8 mouse cellular contexts compared by ENCODE assay signal in the genomic region with DNA sequence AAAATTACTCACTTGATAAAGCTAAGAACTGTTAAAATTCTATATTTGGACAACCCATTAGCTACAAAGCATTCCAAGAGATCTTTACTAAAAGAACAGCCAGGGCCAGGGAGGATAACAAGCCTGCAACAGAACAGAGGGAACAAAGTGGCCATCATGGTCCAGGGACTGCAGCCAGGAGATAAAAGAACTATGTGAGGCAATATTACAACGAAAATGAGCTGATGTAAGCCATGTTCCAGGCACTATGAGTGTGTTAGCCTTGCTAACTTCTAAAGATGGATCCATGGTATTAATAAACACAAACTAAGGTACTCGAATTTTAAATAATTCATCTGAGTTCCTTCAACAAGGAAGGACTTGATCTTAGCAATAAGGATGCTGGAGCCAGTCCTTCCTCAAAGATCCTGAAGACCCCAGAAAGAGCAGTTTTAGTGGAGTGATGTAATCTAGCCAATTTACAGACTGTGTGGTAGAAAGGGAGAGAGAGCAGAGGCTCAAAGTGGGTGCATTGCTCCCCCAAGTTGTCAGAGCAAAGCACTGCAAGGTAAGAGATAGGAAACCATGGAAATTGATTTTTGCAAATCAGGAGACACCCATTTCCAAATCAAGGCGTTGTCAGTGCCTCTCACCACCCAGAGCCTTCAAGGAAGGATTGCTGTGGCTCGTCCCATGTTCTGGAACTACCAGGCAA. TPM values are rescaled to one million over a fixed set of nuclear protein-coding genes. Genes with fewer than 3 reads are reported as not detected.
DNase-seq lines count a peak whose midpoint lies in the region; ATAC-seq and TF ChIP-seq lines count a peak whose summit lies in the region.

No protein-coding gene starts in this region.

- WGBS in kidney, embryonic 16.5 days, result 54% methylated on average over 4 of the region's 4 CpGs
- 30% methylated on average over 4 of the region's 4 CpGs for WGBS in heart, postnatal 0 days

- H3K27me3 ChIP-seq in kidney, embryonic 16.5 days (ENCODE audit: insufficient read depth, low read length), result no peaks in the 10 kb centered on the region
- H3K27me3 ChIP-seq in E14TG2a.4 (ENCODE audit: insufficient read depth, low read length), result no peaks in the 10 kb centered on the region
- no peaks in the 10 kb centered on the region for H3K27me3 ChIP-seq in heart, postnatal 0 days (ENCODE audit: control insufficient read depth, insufficient read depth, low read length)

- H3K4me2 ChIP-seq in kidney, embryonic 16.5 days (replicated peaks; ENCODE audit: low read depth, low read length), result no peak overlapping the region
- H3K4me2 ChIP-seq in heart, postnatal 0 days (ENCODE audit: low read depth, low read length), result no peak overlapping the region

- H3K4me3 ChIP-seq in kidney, embryonic 16.5 days (ENCODE audit: low read length), result no peak overlapping the region
- no peak overlapping the region for H3K4me3 ChIP-seq in E14TG2a.4 (replicated peaks; ENCODE audit: low read length)
- H3K4me3 ChIP-seq in heart, postnatal 0 days (ENCODE audit: low read depth, low read length), result no peak overlapping the region

- H3K36me3 ChIP-seq in kidney, embryonic 16.5 days (ENCODE audit: insufficient read depth, low read length), result no peaks in the 10 kb centered on the region
- H3K36me3 ChIP-seq in E14TG2a.4 (ENCODE audit: insufficient read depth, low read length), result no peaks in the 10 kb centered on the region
- H3K36me3 ChIP-seq in heart, postnatal 0 days (replicated peaks; ENCODE audit: control insufficient read depth, insufficient read depth, low read length), result no peaks in the 10 kb centered on the region

- TF ChIP-seq EP300 in heart, postnatal 0 days (IDR thresholded peaks at IDR 0.05; ENCODE audit: low read depth), result no peak

- TF ChIP-seq CTCF in E14TG2a.4 (conservative IDR thresholded peaks at IDR 0.05; ENCODE audit: low read length), result peak; percentile 25; the same call in 1 of the 2 replicates
- TF ChIP-seq CTCF in heart, postnatal 0 days (IDR thresholded peaks at IDR 0.05; ENCODE audit: low read depth), result peak; percentile 60

- DNase-seq in adrenal gland, adult 8-10 months, result peak; percentile 9
- DNase-seq in adrenal gland, postnatal 25 days, result no peak
- DNase-seq in kidney, postnatal 10 days, result peak; percentile 12
- peak; percentile 36 for DNase-seq in heart, postnatal 0 days (ENCODE audit: low spot score)
- DNase-seq in thymus, adult 18-20 months, result no peak

- no peak for ATAC-seq in kidney, embryonic 16.5 days (ENCODE audit: low FRiP score, low TSS enrichment)
- ATAC-seq in heart, postnatal 0 days (ENCODE audit: insufficient read depth, low read depth), result peak; percentile 86
- no peak for ATAC-seq in erythroid progenitor cell, adult 5-6 weeks (replicated peaks; ENCODE audit: low FRiP score, poor library complexity, severe bottlenecking)

- no peak overlapping the region for H3K9ac ChIP-seq in kidney, embryonic 16.5 days (replicated peaks; ENCODE audit: low read length)
- no peak overlapping the region for H3K9ac ChIP-seq in heart, postnatal 0 days (replicated peaks; ENCODE audit: low read depth, low read length)

- H3K9me3 ChIP-seq in kidney, embryonic 16.5 days (ENCODE audit: low read length), result no peaks in the 10 kb centered on the region
- no peaks in the 10 kb centered on the region for H3K9me3 ChIP-seq in E14TG2a.4 (ENCODE audit: low read length)
- no peaks in the 10 kb centered on the region for H3K9me3 ChIP-seq in heart, postnatal 0 days (replicated peaks; ENCODE audit: control insufficient read depth, low read length)

- no peaks in the 10 kb centered on the region for H3K4me1 ChIP-seq in kidney, embryonic 16.5 days (ENCODE audit: insufficient read depth, low read length)
- no peaks in the 10 kb centered on the region; the same call in 1 of the 2 replicates for H3K4me1 ChIP-seq in E14TG2a.4 (replicated peaks; ENCODE audit: low read depth, low read length)
- no peaks in the 10 kb centered on the region; the same call in 1 of the 2 replicates for H3K4me1 ChIP-seq in heart, postnatal 0 days (ENCODE audit: control insufficient read depth, insufficient read depth)

- no peak overlapping the region for H3K27ac ChIP-seq in kidney, embryonic 16.5 days (ENCODE audit: low read length)
- no peak overlapping the region for H3K27ac ChIP-seq in heart, postnatal 0 days (ENCODE audit: low read depth)

RNA-seq across cellular contexts. Expression of gene Armh4, which starts 59.7 kb away (rescaled TPM):
- 1 to 10 TPM in 2 of 4 experiments, under 1 TPM in 2; 0.89 to 2.0 (median 1.1) TPM for total RNA-seq in adrenal gland, adult 8-10 months (2022)
- 0.86 and 0.97 TPM in 2 replicates for total RNA-seq in adrenal gland, postnatal 25 days (2021)
- polyA plus RNA-seq in kidney, embryonic 16.5 days (2015; fragmentation: Nextera tagmentation; extraction: Ambion mirVana), result 7.6 and 8.2 TPM in 2 replicates
- 29.2 and 34.0 TPM in 2 replicates for total RNA-seq in heart, postnatal 0 days (2014; rRNA removed; ENCODE audit: low replicate concordance)
- 12.7 and 14.2 TPM in 2 replicates for polyA plus RNA-seq in heart, postnatal 0 days (2015; fragmentation: Nextera tagmentation; extraction: Ambion mirVana)
- not detected in 2 replicates for total RNA-seq in erythroid progenitor cell, adult 5-6 weeks (2015; ENCODE audit: low replicate concordance)
- total RNA-seq in erythroid progenitor cell, adult 5-6 weeks (2017; ENCODE audit: low replicate concordance), result not detected in 2 replicates

Comparison
In these comparisons a context has a peak if more than half of its experiments do, and no peak if none do; other contexts are left out.
1. DNase-seq: peak in adrenal gland, adult 8-10 months (single experiment), kidney, postnatal 10 days (single experiment) and heart, postnatal 0 days (single experiment); none in adrenal gland, postnatal 25 days (single experiment) and thymus, adult 18-20 months (0 of 2).
2. RNA of gene Armh4, which starts 59.7 kb away (total RNA-seq): 29.2 to 34.0 TPM in heart, postnatal 0 days; 0.89 to 2.0 TPM in adrenal gland, adult 8-10 months, 0.86 to 0.97 TPM in adrenal gland, postnatal 25 days and not detected in erythroid progenitor cell, adult 5-6 weeks; every median in the first group is over 10 times any median in the second.